9 mouse cellular contexts compared by ENCODE assay signal in genomic region chr11:103339414-103340119, GRCm38 (mm10). TPM values are rescaled to one million over a fixed set of nuclear protein-coding genes. Genes with fewer than 3 reads are reported as not detected.
A peak's percentile ranks its signal among the peaks of the same experiment; 100 is the strongest.
DNase-seq lines count a peak whose midpoint lies in the region; ATAC-seq and TF ChIP-seq lines count a peak whose summit lies in the region.
"Had no signal": no experiment of that assay in that cellular context is flagged by ENCODE, and none has a peak within 500 bp of the region (broad histone marks: within the 10 kb centered on the region; RNA-seq: fewer than 3 reads in every experiment).

No protein-coding gene starts in this region.

- no peaks in the 10 kb centered on the region for H3K9me3 ChIP-seq in hindbrain, embryonic 16.5 days (ENCODE audit: control insufficient read depth, low read length)
- no peaks in the 10 kb centered on the region for H3K9me3 ChIP-seq in stomach, postnatal 0 days (ENCODE audit: control insufficient read depth, low read length)

- peak overlapping the region; percentile 20; the same call in 1 of the 2 replicates for H3K4me3 ChIP-seq in hindbrain, embryonic 16.5 days (ENCODE audit: low read length)
- no peak overlapping the region for H3K4me3 ChIP-seq in stomach, postnatal 0 days (ENCODE audit: low read depth, low read length)

- H3K4me1 ChIP-seq in hindbrain, embryonic 16.5 days (ENCODE audit: control insufficient read depth, insufficient read depth, low read depth, low read length): no peaks in the 10 kb centered on the region
- H3K4me1 ChIP-seq in stomach, postnatal 0 days (replicated peaks; ENCODE audit: control insufficient read depth, insufficient read depth): peaks cover 2% of the 10 kb centered on the region; the same call in 1 of the 2 replicates

- no peak overlapping the region for H3K27ac ChIP-seq in hindbrain, embryonic 16.5 days (ENCODE audit: low read depth, low read length)
- H3K27ac ChIP-seq in stomach, postnatal 0 days (replicated peaks): peak overlapping the region; percentile 84

- H3K27me3 ChIP-seq in hindbrain, embryonic 16.5 days (replicated peaks; ENCODE audit: control insufficient read depth, insufficient read depth, low read length): no peaks in the 10 kb centered on the region; the same call in none of the 2 replicates
- no peaks in the 10 kb centered on the region for H3K27me3 ChIP-seq in stomach, postnatal 0 days (ENCODE audit: control insufficient read depth, insufficient read depth, low read length)

- no peak for ATAC-seq in hindbrain, embryonic 16.5 days
- 0 out of 2 replicates have a peak, but pooled peaks have one; percentile 9 for ATAC-seq in stomach, postnatal 0 days (ENCODE audit: low FRiP score, low TSS enrichment)
- ATAC-seq: activated CD4-positive, CD25-positive, alpha-beta regulatory T cell, adult 4 months had no signal

- 0 out of 2 replicates have a peak overlapping the region, but pooled peaks have one; percentile 2 for H3K9ac ChIP-seq in hindbrain, embryonic 16.5 days (ENCODE audit: low read depth, low read length)
- no peak overlapping the region; the same call in 1 of the 2 replicates for H3K9ac ChIP-seq in stomach, postnatal 0 days (ENCODE audit: low read length)

- no peak for TF ChIP-seq CTCF in stomach, postnatal 0 days (IDR thresholded peaks at IDR 0.05; ENCODE audit: low read depth)

- H3K36me3 ChIP-seq in hindbrain, embryonic 16.5 days (ENCODE audit: control insufficient read depth, insufficient read depth, low read length): no peaks in the 10 kb centered on the region
- 0 out of 2 replicates have a peak, but pooled peaks cover 2% of the 10 kb centered on the region for H3K36me3 ChIP-seq in stomach, postnatal 0 days (ENCODE audit: control insufficient read depth, insufficient read depth, low read length)

- WGBS in hindbrain, embryonic 16.5 days: 39% methylated on average over 18 of the region's 19 CpGs
- whole genome bisulfite sequencing in stomach, postnatal 0 days: 42% methylated on average over 19 of the region's 19 CpGs

- H3K4me2 ChIP-seq in hindbrain, embryonic 16.5 days (ENCODE audit: low read length): peak overlapping the region; percentile 43
- peak overlapping the region; percentile 51 for H3K4me2 ChIP-seq in stomach, postnatal 0 days (replicated peaks; ENCODE audit: low read depth)

- intact Hi-C loops in left cerebral cortex, postnatal 25 days (cut with DNase I): no loop called here

- TF ChIP-seq EP300 in stomach, postnatal 0 days (optimal IDR thresholded peaks at IDR 0.05): no peak

- peak; percentile 33 for DNase-seq in retina, postnatal 1 day
- no peak for DNase-seq in retina, embryonic 14.5 days (ENCODE audit: low spot score)
- DNase-seq in liver: peak; percentile 44
- peak; percentile 73 for DNase-seq in stomach, postnatal 0 days (ENCODE audit: low spot score)
- DNase-seq in T-cell, adult 2 months (ENCODE audit: low spot score): no peak
- DNase-seq in left cerebral cortex, postnatal 25 days (ENCODE audit: low spot score in 2 of 2): no peak
- DNase-seq in right cerebral cortex, postnatal 36 days (ENCODE audit: low spot score in 2 of 2): no peak

RNA-seq across cellular contexts. Expression of gene Arhgap27, which starts 23.9 kb away (rescaled TPM):
- 4.8 and 5.6 TPM in 2 replicates for polyA plus RNA-seq in hindbrain, embryonic 16.5 days (2015; fragmentation: Nextera tagmentation; extraction: Ambion mirVana)
- polyA plus RNA-seq in stomach, postnatal 0 days (2015; fragmentation: Nextera tagmentation; extraction: Ambion mirVana): 18.2 and 22.1 TPM in 2 replicates
- total RNA-seq in left cerebral cortex, postnatal 25 days (2021): 10 to 100 TPM in 1 of 2 experiments, 1 to 10 TPM in 1; 7.9 to 12.4 TPM

Comparison
In these comparisons a context has a peak if more than half of its experiments do, and no peak if none do; other contexts are left out.
1. DNase-seq: peak in retina, postnatal 1 day (single experiment), liver (single experiment) and stomach, postnatal 0 days (single experiment); none in retina, embryonic 14.5 days (single experiment), T-cell, adult 2 months (single experiment), left cerebral cortex, postnatal 25 days (0 of 2) and right cerebral cortex, postnatal 36 days (0 of 2).